Mouse (Mus musculus) urinary bladder, postnatal 25 days (tissue): ENCODE results near the gene Sh3yl1.

Experiments
- DNase-seq: peaks from one replicate; pipeline ENCODE4 v3.0.0; 2022; ENCODE audit warnings: low spot score

The Sh3yl1 gene

DNA sequence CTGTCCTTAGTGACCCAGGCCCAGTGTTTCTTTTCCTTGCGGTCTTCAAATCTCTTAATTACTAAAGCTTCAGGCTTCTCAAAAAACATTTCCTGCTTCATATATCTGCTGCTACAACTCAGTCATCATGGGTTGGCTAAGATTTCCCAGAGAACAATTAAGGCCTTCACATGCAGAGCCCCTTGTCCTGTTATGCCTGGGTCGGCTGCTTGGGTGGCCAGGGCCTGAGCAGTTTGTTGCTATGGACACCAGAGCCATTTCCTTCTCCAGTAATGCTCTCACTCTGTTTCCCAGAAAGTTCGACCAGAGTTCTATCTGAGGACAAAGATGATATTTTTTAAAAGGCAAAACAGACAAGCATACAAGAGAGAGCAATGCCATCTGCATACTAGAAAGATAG lies 32.7 kb downstream of the Sh3yl1 start:
- DNase-seq = no peak

DNA sequence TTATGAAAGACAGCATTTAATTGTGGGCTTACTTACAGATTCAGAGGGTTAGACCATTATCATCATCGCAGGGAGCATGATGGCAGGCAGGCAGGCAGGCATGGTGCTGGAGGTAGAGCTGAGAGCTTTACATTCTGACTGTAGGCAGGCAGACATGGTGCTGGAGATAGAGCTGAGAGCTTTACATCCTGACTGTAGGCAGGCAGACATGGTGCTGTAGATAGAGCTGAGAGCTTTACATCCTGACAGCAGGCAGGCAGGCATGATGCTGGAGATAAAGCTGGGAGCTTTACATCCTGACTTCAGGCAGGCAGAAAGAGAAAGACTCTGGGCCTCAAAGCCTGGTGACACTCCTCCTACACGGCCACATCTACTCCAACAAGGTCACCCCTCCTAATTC lies 59.2 kb downstream of the Sh3yl1 start:
- DNase-seq = no peak

DNA sequence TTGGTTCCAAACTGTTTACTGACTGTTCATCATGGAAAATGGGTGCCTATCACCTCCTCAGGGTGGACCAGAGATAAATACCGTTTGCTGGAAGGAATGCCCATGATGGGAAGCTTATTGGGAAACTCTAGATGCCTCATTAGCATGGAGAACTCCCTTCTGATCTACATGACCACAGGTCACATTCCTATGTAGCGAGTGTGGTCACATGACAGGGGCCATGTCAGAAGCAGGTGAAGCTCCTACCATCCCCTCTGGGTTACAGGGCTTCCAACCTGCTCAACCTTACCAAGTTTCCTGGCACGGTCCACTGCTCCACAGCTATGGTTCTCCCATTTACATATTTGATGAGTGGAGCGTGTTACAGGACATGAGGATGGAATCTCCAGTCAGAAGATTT lies 92.3 kb downstream of the Sh3yl1 start:
- DNase-seq = no peak

DNA sequence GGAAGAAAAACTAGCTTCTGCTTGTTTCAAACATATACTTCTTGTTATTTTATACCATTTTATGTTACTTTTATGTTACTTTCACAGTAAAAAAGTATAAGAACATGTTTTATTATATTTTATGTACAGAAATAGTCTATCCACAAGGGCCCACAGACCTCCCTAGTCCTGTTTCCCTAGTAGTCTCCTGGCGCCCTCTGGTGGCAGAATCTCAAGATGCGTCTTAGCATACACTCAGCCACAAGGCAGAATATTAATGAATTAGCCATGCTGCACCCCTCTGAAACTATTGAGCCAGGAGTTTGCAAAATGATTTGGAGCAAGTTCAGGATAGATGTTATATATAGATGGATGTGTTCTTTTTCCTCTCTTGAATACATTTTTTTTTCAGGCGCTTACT lies 93.5 kb downstream of the Sh3yl1 start:
- DNase-seq = peak; percentile 78

DNA sequence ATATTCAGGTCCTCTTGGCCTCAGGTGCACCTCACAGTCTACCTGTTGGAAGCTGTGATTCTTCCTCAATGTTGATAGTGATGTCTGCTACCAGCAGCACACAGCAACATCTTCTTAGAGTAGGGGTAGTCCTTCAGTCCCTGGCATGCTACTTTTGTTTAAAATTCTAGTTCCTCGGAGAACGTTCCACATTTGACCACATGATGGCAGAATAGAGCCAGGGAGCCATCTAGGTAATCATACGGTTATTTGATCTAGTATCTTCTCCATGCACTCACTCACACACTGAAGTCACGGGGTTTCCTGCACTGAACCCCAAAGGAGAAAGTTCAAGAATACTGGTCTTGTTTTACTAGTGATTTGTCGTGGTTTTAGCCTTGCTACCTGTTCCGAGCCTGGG lies 96.7 kb downstream of the Sh3yl1 start:
- peak; percentile 38 for DNase-seq
